Mouse (Mus musculus) urinary bladder, postnatal 25 days (tissue): ENCODE results near the gene Trem3.
A peak's percentile ranks its signal among the peaks of the same experiment; 100 is the strongest.

ENCODE experiments used
- DNase-seq: peaks from one replicate; pipeline ENCODE4 v3.0.0; 2022; ENCODE audit warnings: low spot score

Trem3 gene

GRCm38 (mm10) chr17:48272158-48272557 is 24.6 kb downstream of the Trem3 start:
- DNase-seq, result no peak

DNA sequence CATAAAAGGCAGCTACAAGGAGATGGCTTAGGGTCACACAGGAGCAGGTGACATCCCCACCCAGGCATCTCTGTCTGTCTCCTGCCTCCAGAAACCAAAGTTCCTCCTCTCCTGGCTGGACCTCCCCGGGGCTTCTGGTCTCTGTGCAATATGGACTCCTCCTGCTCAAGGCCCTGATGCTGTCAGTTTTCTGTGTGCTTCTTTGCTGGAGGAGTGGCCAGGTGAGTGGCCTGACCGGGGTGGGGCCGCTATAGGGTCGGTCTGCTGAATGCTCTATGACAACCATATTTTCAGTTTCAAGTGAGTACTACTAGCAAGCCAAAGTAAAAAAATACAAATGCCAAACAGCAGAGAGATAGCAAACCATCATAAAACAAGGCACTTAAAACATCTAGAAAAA is 25.0 kb downstream of the Trem3 start:
- DNase-seq, result no peak

- DNase-seq, result no peak
Measured at GRCm38 (mm10) chr17:48274098-48274497, 26.5 kb downstream of the Trem3 start.

- peak; percentile 72 for DNase-seq
Measured at GRCm38 (mm10) chr17:48274885-48275284, 27.3 kb downstream of the Trem3 start.

GRCm38 (mm10) chr17:48275736-48276135 is 28.2 kb downstream of the Trem3 start:
- no peak for DNase-seq

DNA sequence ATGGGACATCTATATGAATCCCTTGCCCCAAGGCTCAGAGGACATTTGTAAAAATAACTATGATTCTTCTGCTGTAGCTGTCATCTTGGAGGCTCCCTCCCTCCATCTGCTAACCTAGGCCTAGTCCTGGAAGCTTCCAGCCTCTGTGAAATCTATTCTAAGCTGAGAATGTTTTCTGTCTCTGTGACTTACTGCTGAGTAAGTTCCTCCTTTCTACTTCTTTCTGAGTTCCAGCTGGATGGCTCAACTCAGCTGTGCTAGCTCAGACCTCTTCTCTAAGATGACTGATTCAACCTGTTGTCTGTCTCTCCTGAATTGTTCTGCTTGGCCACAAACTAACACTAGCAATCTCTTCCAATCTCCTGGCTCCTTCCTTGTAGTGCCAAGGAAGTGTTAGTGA is 30.8 kb downstream of the Trem3 start:
- DNase-seq, result no peak

- no peak for DNase-seq
Measured at GRCm38 (mm10) chr17:48279002-48279401, 31.4 kb downstream of the Trem3 start.

GRCm38 (mm10) chr17:48280943-48281738 is 33.6 kb downstream of the Trem3 start:
- DNase-seq, result no peak

- no peak for DNase-seq
Measured at GRCm38 (mm10) chr17:48281739-48282085, 34.1 kb downstream of the Trem3 start.

- DNase-seq, result no peak
Measured at GRCm38 (mm10) chr17:48286765-48287164, 39.2 kb downstream of the Trem3 start.

DNA sequence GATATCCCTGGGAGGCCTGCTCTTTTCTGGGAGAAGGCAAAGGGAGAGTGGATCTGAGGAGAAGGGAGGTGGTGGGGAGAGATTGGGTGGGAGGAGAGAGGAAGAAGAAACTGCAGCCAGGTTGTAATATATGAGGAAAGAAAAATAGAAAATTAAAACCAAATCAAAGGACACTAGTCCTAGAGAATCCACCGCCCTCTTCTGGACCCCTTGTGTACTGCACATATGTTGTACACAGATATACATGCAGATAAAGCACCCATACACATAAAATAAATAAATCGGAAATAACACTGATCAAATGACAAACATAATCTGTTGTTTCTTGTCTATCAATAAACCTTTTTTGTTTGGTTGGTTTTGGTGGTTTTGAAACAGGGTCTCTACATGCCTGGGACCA is 39.7 kb downstream of the Trem3 start:
- DNase-seq, result no peak

GRCm38 (mm10) chr17:48293500-48294194 is 46.1 kb downstream of the Trem3 start:
- DNase-seq, result no peak

DNA sequence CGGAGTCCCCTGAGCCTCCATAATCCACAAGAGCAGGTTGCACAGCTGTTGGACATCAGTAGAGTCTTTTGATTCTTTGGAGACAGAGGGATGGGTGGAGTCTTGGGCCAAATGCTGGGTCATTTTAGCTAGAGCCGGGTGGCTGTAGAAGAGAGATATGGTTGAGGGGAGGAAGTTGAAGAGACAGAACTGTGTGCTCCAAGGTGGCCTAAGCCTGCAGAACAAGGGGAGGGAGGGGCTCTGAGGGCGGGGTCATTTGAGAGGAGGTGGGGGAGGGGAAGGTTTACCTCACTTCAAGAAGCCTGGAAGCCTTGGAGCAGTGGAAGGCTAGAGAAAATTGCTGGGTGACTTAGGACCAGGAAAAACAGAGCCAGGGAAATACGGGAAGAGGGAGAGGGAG is 51.6 kb downstream of the Trem3 start, which contains the start of gene Treml2:
TSS of gene Treml2 (plus strand) at position 296 of the 400 bp plus-strand sequence.
- no peak for DNase-seq

DNA sequence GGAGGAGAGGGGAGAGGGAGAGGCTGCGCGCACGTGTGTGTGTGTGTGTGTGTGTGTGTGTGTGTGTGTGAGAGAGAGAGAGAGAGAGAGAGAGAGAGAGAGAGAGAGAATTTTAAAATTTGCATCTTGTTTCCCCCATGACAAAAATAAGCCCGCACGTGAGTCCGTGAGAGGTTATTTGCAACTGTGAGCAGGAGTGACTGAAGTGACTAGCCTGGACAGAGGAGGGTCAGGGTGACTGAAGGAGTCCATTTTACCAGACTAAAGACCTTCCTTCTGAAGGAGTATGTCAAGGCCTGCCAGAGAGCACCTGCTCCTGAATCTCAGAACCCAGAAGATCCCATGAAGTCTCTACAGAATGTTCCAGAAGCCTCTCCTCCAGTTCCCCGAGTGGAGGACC is 52.2 kb downstream of the Trem3 start:
- no peak for DNase-seq

DNA sequence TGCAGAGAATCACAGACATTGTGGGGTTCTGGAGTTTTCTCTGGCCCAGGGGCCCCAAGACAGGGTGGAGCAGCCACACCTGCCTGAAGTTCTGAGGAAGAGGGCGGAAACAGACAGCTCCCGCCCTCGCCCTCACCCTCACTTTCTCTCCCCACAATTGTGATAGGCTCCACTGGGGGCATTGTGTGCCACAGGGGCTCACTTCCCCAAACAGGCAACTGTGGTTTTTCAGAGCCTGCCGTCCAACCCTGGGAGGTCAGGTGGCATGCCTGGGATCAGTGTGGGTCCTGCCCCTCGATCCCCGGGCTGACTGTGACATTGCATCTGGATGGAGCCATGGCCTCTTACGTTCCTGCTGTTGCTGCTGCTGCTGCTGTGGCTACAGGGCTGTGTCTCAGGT is 52.6 kb downstream of the Trem3 start:
- DNase-seq, result no peak

DNA sequence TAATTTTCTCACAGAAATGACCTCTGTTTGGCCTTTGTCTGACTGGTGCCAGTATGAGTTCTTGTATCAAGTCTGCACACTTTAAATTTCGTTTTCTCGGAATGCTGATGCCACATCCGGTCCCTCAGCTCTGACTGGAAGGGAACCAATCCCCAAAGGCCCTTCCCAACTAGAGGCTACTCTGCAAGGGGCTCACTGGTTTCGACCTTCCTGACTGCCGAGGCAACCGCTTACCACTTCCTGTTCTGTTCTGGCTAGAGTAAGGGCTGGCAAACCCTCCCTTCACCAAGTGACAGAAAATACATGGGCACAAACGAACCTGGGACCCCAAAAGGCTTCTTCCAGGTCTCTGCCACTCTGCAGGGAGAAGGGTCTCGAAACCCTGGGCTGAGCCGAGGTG is 53.3 kb downstream of the Trem3 start:
- no peak for DNase-seq

- no peak for DNase-seq
Measured at GRCm38 (mm10) chr17:48301792-48302191, 54.2 kb downstream of the Trem3 start.
